Mouse (Mus musculus): Measurements from ENCODE around the gene Lgr6.
"Not testable (repeated sequence)": the region's sequence is repeated elsewhere in the genome, so short reads cannot be mapped to it uniquely, and the experiment has no call there.

DNA sequence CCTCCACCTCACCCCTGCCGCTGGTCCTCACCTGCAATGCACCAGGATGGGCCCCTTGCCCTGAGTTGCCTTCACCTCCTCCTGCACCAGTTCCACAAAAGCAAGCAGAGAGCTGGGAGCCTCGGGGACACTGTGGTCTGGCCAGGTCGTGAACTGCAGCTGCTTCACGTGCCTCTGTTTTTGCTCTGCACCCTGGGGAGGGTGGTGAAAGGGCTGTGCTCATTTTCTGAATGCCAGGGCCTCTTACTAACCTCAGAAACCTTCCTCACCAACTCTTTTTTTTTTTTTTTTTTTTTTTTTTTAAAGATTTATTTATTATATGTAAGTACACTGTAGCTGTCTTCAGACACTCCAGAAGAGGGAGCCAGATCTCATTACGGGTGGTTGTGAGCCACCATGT, 6.2 kb upstream of the Lgr6 start:
- not testable (repeated sequence) for TF ChIP-seq CTCF (IDR thresholded peaks at IDR 0.05; ENCODE audit: borderline replicate concordance, insufficient read depth, low read depth, low read length); POLR2A (IDR thresholded peaks at IDR 0.05; ENCODE audit: borderline replicate concordance, insufficient read depth, low read length)

Measured in cerebellum, adult 2 months (tissue).